Mouse (Mus musculus) embryo, embryonic 11.5 days (tissue): ENCODE data around the gene Pcnx.
A peak's percentile ranks its signal among the peaks of the same experiment; 100 is the strongest.

Source experiments
- DNase-seq: peaks from one replicate; pipeline ENCODE4 v3.0.0-alpha.2; 2012; ENCODE audit warnings: low read depth, low spot score

The Pcnx gene

GRCm38 (mm10) chr12:81859351-81860307 is at the start of gene Pcnx:
Gene Pcnx (plus strand): TSS chr12:81860023.
- peak; percentile 78 for DNase-seq

GRCm38 (mm10) chr12:81810417-81810816 is 49.4 kb upstream of the Pcnx start:
- DNase-seq: no peak

- no peak for DNase-seq
These were observed 45.1 kb upstream of the Pcnx start for GRCm38 (mm10) chr12:81814742-81815141.

GRCm38 (mm10) chr12:81816330-81817125 is 43.3 kb upstream of the Pcnx start:
- DNase-seq: no peak

GRCm38 (mm10) chr12:81817126-81817505 is 42.7 kb upstream of the Pcnx start:
- DNase-seq: no peak

- no peak for DNase-seq
These were observed 39.1 kb upstream of the Pcnx start for GRCm38 (mm10) chr12:81820700-81821099.

GRCm38 (mm10) chr12:81822176-81822575 is 37.6 kb upstream of the Pcnx start:
- DNase-seq: no peak

GRCm38 (mm10) chr12:81822778-81823480 is 36.9 kb upstream of the Pcnx start:
- DNase-seq: no peak

- no peak for DNase-seq
These were observed 31.5 kb upstream of the Pcnx start for GRCm38 (mm10) chr12:81828355-81828754.

- no peak for DNase-seq
These were observed 27.6 kb upstream of the Pcnx start for GRCm38 (mm10) chr12:81832039-81832738.

GRCm38 (mm10) chr12:81833094-81833493 is 26.7 kb upstream of the Pcnx start:
- no peak for DNase-seq

- DNase-seq: no peak
These were observed 23.7 kb upstream of the Pcnx start for GRCm38 (mm10) chr12:81836162-81836561.

- no peak for DNase-seq
These were observed 22.4 kb upstream of the Pcnx start for GRCm38 (mm10) chr12:81837463-81837862.

GRCm38 (mm10) chr12:81839663-81840062 is 20.2 kb upstream of the Pcnx start:
- DNase-seq: no peak

- DNase-seq: no peak
These were observed 18.8 kb upstream of the Pcnx start for GRCm38 (mm10) chr12:81841046-81841445.

- no peak for DNase-seq
These were observed 16.3 kb upstream of the Pcnx start for GRCm38 (mm10) chr12:81843501-81843900.

- DNase-seq: no peak
These were observed 15.3 kb upstream of the Pcnx start for GRCm38 (mm10) chr12:81844572-81844971.

- no peak for DNase-seq
These were observed 14.8 kb upstream of the Pcnx start for GRCm38 (mm10) chr12:81844981-81845380.

- no peak for DNase-seq
These were observed 10.2 kb upstream of the Pcnx start for GRCm38 (mm10) chr12:81849629-81850028.

- no peak for DNase-seq
These were observed 7.3 kb upstream of the Pcnx start for GRCm38 (mm10) chr12:81852551-81852950.

GRCm38 (mm10) chr12:81852977-81853376 is 6.8 kb upstream of the Pcnx start:
- no peak for DNase-seq
